Mouse (Mus musculus) erythroblast, embryonic 14.5 days (primary cell): ENCODE results near the gene Epo. TPM values are rescaled to one million over a fixed set of nuclear protein-coding genes. Genes with fewer than 3 reads are reported as not detected.

ENCODE experiments used
- H3K27me3 ChIP-seq: 2 replicates; pipeline ENCODE4 v1.6.1; 2012; ENCODE audit warnings: inconsistent platforms; ENCODE audit not compliant: control insufficient read depth
- H3K36me3 ChIP-seq: 2 replicates; pipeline ENCODE4 v1.6.1; 2012; ENCODE audit warnings: mild to moderate bottlenecking, inconsistent platforms; ENCODE audit not compliant: control insufficient read depth
- H3K4me1 ChIP-seq: 2 replicates; pipeline ENCODE4 v1.6.1; 2012; ENCODE audit warnings: inconsistent platforms; ENCODE audit not compliant: control insufficient read depth
- H3K4me3 ChIP-seq: replicated peaks from 2 replicates; pipeline ENCODE3; 2012; ENCODE audit warnings: moderate library complexity, mild to moderate bottlenecking, inconsistent platforms
- H3K9me3 ChIP-seq: 2 replicates; pipeline ENCODE4 v1.6.1; 2012; ENCODE audit warnings: low read length, inconsistent platforms, mixed read lengths; ENCODE audit not compliant: control insufficient read depth
- GATA1 ChIP-seq: IDR thresholded peaks from 2 replicates; pipeline ENCODE4 v1.6.1; 2012; ENCODE audit warnings: low read length, inconsistent platforms, mixed read lengths
- TAL1 ChIP-seq: IDR thresholded peaks from 3 replicates; pipeline ENCODE4 v1.6.1; 2012; ENCODE audit warnings: low read length, inconsistent platforms, mixed read lengths
- polyA plus RNA-seq: library from polyadenylated mRNA; stranded (reverse); fragments of >175 nt; gene quantifications from 2 replicates; pipeline ENCODE4 v1.2.3, GENCODE M21; 2012

The Epo gene
- polyA plus RNA-seq, 1 experiment = not detected

- peaks cover 12% of the 10 kb centered on the region for H3K27me3 ChIP-seq
- no peaks in the 10 kb centered on the region for H3K9me3 ChIP-seq
- H3K4me1 ChIP-seq = peaks cover 55% of the 10 kb centered on the region
- TF ChIP-seq TAL1 (no peak), GATA1 (no peak)
- H3K36me3 ChIP-seq = peaks cover 31% of the 10 kb centered on the region
- H3K4me3 ChIP-seq = peak overlapping the region; percentile 89
These were observed 280 bp downstream of the Epo start for GRCm38 (mm10) chr5:137532808-137533116.

DNA sequence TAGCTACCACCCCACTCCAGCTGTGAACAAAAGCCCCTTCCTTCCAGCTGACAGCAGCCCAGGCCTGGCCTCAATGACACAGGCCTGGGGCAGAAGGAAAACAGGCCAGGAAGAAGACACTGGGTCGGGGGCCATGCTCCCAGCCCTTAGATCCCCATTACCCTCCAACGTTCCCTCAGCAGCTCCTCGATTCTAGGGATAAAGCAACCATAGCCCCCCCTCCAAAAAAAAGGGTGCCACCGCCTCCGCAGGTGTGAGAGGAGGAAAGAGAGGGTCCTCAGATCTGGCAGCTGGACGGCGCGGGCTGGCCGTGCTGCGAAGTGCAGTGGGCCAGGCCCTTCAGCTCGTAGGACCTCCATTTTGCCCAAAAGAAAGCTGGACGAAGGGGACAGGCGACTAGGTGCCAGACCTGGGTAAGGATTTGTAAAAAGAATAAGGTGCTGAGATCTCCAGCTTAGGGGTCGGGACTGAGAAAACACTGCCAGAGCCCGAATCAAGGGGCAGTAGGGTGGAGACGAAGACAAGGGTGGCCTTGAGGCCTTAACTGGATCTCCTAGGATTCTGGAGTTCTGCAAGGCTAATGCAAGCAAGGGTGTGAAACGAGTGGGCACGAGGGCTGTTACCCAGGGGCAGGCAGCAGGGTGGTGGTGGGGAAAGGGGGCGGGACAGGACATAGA, 773 bp downstream of the Epo start:
- H3K36me3 ChIP-seq = peaks cover 36% of the 10 kb centered on the region
- peaks cover 59% of the 10 kb centered on the region for H3K4me1 ChIP-seq
- TF ChIP-seq GATA1 = no peak
- no peak for TF ChIP-seq TAL1

DNA sequence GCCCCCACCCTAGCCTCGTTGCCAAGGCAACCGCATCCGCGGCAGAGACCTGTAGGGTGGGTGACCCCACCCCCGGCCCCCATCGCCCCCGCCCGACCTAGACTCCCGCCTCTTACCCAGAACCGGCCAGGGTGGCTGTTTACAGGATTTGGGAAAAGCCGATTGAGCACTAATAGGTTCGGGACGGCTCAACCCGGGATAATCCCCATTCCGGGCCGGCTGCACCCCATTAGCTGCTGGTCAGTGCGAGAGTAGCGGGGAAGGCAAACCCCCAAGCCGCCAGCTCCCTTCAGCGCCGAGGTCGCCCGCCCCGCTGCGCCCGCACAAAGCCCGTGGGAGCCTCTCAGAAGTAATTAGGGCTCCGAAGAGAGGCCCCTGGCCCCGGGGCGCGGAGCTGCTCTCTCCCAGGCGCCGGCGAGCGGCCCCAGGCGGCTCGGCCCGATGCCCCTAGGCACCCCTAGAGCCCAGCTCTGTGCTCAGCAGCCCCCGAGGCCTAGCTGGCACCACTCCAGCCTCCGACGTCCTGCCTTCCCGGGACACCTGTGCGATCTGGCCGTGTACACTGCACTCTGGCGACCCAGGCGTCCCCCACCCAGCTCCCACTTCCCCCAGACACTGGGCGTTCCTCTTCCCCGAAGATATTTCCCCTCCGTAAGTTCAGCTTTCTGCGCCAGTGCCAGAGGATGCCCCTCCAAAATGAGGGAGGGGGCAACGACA, 1.5 kb downstream of the Epo start:
- Histone ChIP-seq H3K27me3 (peaks cover 2% of the 10 kb centered on the region; the same call in 1 of the 2 replicates), H3K4me3 (peak overlapping the region; percentile 89), H3K36me3 (peaks cover 42% of the 10 kb centered on the region), H3K4me1 (peaks cover 63% of the 10 kb centered on the region), H3K9me3 (no peaks in the 10 kb centered on the region)
- TF ChIP-seq GATA1 = no peak
- no peak for TF ChIP-seq TAL1

More for the DNA sequence above, 773 bp downstream of the Epo start:
- peak overlapping the region; percentile 89 for H3K4me3 ChIP-seq
- H3K27me3 ChIP-seq = peaks cover 9% of the 10 kb centered on the region
- no peaks in the 10 kb centered on the region for H3K9me3 ChIP-seq

GRCm38 (mm10) chr5:137530588-137531413, 2.2 kb downstream of the Epo start:
- Histone ChIP-seq H3K36me3 (peaks cover 49% of the 10 kb centered on the region), H3K27me3 (no peaks in the 10 kb centered on the region), H3K9me3 (no peaks in the 10 kb centered on the region), H3K4me3 (peak overlapping the region; percentile 89), H3K4me1 (peaks cover 70% of the 10 kb centered on the region)
- no peak for TF ChIP-seq GATA1
- no peak for TF ChIP-seq TAL1

DNA sequence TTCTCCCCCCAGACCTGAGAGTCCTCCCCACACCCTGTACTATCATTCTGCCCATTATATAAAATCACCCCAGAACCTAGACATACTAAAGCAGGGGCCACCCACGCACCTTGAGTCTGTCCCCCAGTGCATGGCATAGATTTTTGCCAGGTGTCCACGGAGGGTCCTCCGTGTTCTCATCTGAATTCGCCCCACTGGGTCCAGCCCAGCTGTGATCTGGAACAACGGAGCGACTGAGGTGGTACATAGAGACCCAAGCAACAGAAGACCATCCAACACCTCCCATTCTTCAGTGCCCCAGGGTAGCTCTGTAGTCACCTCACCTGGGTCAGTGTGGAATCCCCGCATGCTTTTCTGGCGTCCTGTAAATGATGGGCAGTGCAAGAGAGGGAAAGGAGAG, 3.0 kb downstream of the Epo start:
- no peak for TF ChIP-seq GATA1
- TF ChIP-seq TAL1 = no peak
- H3K27me3 ChIP-seq = no peaks in the 10 kb centered on the region
- peaks cover 73% of the 10 kb centered on the region for H3K4me1 ChIP-seq
- peak overlapping the region; percentile 89 for H3K4me3 ChIP-seq
- no peaks in the 10 kb centered on the region for H3K9me3 ChIP-seq
- H3K36me3 ChIP-seq = peaks cover 57% of the 10 kb centered on the region

GRCm38 (mm10) chr5:137529221-137529995, 3.6 kb downstream of the Epo start:
- H3K9me3 ChIP-seq = no peaks in the 10 kb centered on the region
- peaks cover 63% of the 10 kb centered on the region for H3K36me3 ChIP-seq
- TF ChIP-seq TAL1 = no peak
- TF ChIP-seq GATA1 = no peak
- H3K4me3 ChIP-seq = no peak overlapping the region
- peaks cover 73% of the 10 kb centered on the region for H3K4me1 ChIP-seq
- no peaks in the 10 kb centered on the region for H3K27me3 ChIP-seq

- H3K4me3 ChIP-seq = no peak overlapping the region
- TF ChIP-seq TAL1 (no peak), GATA1 (no peak)
- peaks cover 64% of the 10 kb centered on the region for H3K4me1 ChIP-seq
- no peaks in the 10 kb centered on the region for H3K9me3 ChIP-seq
- H3K36me3 ChIP-seq = peaks cover 73% of the 10 kb centered on the region
- H3K27me3 ChIP-seq = no peaks in the 10 kb centered on the region
These were observed 4.6 kb downstream of the Epo start for GRCm38 (mm10) chr5:137528247-137528968.

GRCm38 (mm10) chr5:137527413-137527812, 5.6 kb downstream of the Epo start:
- Histone ChIP-seq H3K4me1 (peaks cover 61% of the 10 kb centered on the region), H3K27me3 (no peaks in the 10 kb centered on the region), H3K4me3 (no peak overlapping the region), H3K36me3 (peaks cover 83% of the 10 kb centered on the region), H3K9me3 (no peaks in the 10 kb centered on the region)
- no peak for TF ChIP-seq TAL1
